Mouse (Mus musculus) activated CD4-positive, CD25-positive, alpha-beta regulatory T cell, adult 4 months (primary cell): ENCODE results near the gene Gm4847. TPM values are rescaled to one million over a fixed set of nuclear protein-coding genes. Genes with fewer than 3 reads are reported as not detected.

Experiments used
- ATAC-seq: one replicate; pipeline ENCODE4 v1.8.0; 2017
- polyA plus RNA-seq, 2 experiments: library from polyadenylated mRNA; unstranded; fragments of 100-300 nt; shearing (Covaris generic); gene quantifications; one replicate each; pipeline ENCODE4 v1.2.1; 2017

Gm4847 gene
- not detected for polyA plus RNA-seq

DNA sequence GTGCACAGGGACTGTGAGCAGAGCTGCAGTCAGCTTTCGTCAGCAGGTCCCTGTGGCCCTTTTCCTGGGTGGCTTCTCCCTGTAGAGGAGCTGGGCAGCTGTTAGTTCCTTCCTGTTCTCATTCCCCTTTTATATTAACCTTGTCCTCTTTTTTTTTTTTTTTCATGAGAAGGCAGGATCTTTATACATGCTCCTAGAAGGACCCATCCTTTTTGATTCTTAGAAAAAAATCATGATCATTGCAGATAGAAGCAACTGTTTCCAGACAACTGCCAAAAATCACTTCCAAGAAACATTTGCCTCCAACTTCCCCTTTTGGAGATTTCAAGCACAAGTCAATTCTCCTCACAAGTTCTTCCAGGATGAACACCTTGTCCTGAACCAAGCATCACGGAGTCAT lies at the start of gene Gm4847:
Gene Gm4847 (minus strand): TSS at position 101 of the 400 bp plus-strand sequence.
- no peak for ATAC-seq

- no peak for ATAC-seq
Observed at GRCm38 (mm10) chr1:166681745-166682144, 34.3 kb upstream of the Gm4847 start, which contains the start of gene Fmo9. Fmo9 (minus strand) TSS chr1:166681845.

DNA sequence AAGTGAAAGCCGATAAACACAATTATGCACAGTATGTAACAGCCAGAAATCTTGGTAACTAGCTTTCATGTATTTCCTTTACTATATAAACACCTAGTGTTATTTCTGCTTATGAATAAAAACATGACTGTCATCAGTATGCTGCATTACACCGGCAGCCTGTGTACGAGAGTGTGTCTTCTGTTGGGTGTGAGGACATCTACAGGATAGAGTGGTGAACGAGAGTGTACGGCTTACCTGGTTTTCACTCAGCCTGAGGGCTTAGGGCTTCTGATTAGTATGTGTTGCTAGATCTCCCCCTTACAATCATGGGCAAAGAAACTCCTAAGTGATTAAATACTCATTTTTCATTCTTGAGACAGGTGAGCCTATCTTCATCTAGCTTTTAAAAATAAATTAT lies 21.8 kb upstream of the Gm4847 start:
- ATAC-seq: no peak

DNA sequence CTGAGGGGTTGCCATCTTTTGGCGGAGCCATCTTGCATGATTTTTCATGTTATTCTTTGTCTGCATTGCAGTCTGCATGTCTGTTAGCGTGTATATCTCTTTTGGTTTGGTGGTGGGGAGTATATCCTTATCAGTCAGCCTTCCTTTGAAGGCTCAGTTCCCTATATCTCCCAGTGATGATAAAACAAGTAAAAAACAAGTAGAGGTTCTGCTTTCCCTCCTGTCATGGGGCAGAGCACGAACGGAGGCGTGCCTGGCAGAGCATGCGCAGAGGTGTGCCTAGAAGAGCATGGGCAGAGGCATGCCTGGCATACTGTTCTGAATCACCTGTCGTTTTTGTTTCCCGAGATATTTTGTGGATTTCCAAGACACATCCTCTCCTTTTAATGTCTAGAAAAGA lies 13.3 kb upstream of the Gm4847 start:
- no peak for ATAC-seq

Other genes with a start within 250 kb of the Gm4847 start
- 1 to 10 TPM; 2.4 to 2.5 TPM for gene Pogk, start 237.8 kb downstream of the Gm4847 start, polyA plus RNA-seq
- gene Gm4846, start 150.1 kb downstream of the Gm4847 start, polyA plus RNA-seq: not detected
- not detected for gene Fmo9, start 34.2 kb upstream of the Gm4847 start, polyA plus RNA-seq